Mouse (Mus musculus): ENCODE data around the gene Npsr1. TPM values are rescaled to one million over a fixed set of nuclear protein-coding genes. Genes with fewer than 3 reads are reported as not detected.

Gene Npsr1
- polyA plus RNA-seq, 1 experiment from 2014 or later, result not detected

- 93% methylated on average over 2 of the region's 2 CpGs for WGBS
- H3K27ac ChIP-seq, result no peak overlapping the region
- H3K4me1 ChIP-seq (replicated peaks), result 0 out of 2 replicates have a peak, but pooled peaks cover 2% of the 10 kb centered on the region
- no peak for DNase-seq (ENCODE audit: low spot score)
- no peaks in the 10 kb centered on the region for H3K36me3 ChIP-seq
- no peaks in the 10 kb centered on the region for H3K9me3 ChIP-seq
- H3K4me3 ChIP-seq, result no peak overlapping the region
- no peaks in the 10 kb centered on the region for H3K27me3 ChIP-seq (ENCODE audit: insufficient read depth, poor library complexity, severe bottlenecking)
Measured at GRCm38 (mm10) chr9:24280498-24281287, 182.9 kb downstream of the Npsr1 start.

GRCm38 (mm10) chr9:24282617-24283016 lies 184.8 kb downstream of the Npsr1 start:
- 85% methylated on average over 3 of the region's 3 CpGs for WGBS
- no peak overlapping the region for H3K27ac ChIP-seq
- H3K27me3 ChIP-seq (ENCODE audit: insufficient read depth, poor library complexity, severe bottlenecking), result no peaks in the 10 kb centered on the region
- no peak overlapping the region for H3K4me3 ChIP-seq
- H3K9me3 ChIP-seq, result no peaks in the 10 kb centered on the region
- H3K36me3 ChIP-seq, result no peaks in the 10 kb centered on the region
- DNase-seq (ENCODE audit: low spot score), result no peak
- H3K4me1 ChIP-seq (replicated peaks), result 0 out of 2 replicates have a peak, but pooled peaks cover 2% of the 10 kb centered on the region

GRCm38 (mm10) chr9:24283071-24283470 lies 185.3 kb downstream of the Npsr1 start:
- no peak overlapping the region for H3K27ac ChIP-seq
- peak; percentile 27 for DNase-seq (ENCODE audit: low spot score)
- H3K27me3 ChIP-seq (ENCODE audit: insufficient read depth, poor library complexity, severe bottlenecking), result no peaks in the 10 kb centered on the region
- H3K36me3 ChIP-seq, result no peaks in the 10 kb centered on the region
- WGBS, result 72% methylated on average over 2 of the region's 2 CpGs
- H3K4me3 ChIP-seq, result no peak overlapping the region
- 0 out of 2 replicates have a peak, but pooled peaks cover 2% of the 10 kb centered on the region for H3K4me1 ChIP-seq (replicated peaks)
- H3K9me3 ChIP-seq, result no peaks in the 10 kb centered on the region

GRCm38 (mm10) chr9:24283536-24283935 lies 185.7 kb downstream of the Npsr1 start:
- Histone ChIP-seq H3K27ac (no peak overlapping the region), H3K9me3 (no peaks in the 10 kb centered on the region), H3K27me3 (ENCODE audit: insufficient read depth, poor library complexity, severe bottlenecking) (no peaks in the 10 kb centered on the region), H3K4me1 (replicated peaks) (0 out of 2 replicates have a peak, but pooled peaks cover 2% of the 10 kb centered on the region), H3K36me3 (no peaks in the 10 kb centered on the region), H3K4me3 (no peak overlapping the region)
- no peak for DNase-seq (ENCODE audit: low spot score)

- no peak overlapping the region for H3K4me3 ChIP-seq
- H3K36me3 ChIP-seq, result no peaks in the 10 kb centered on the region
- WGBS, result 82% methylated on average over 5 of the region's 5 CpGs
- DNase-seq (ENCODE audit: low spot score), result no peak
- H3K9me3 ChIP-seq, result no peaks in the 10 kb centered on the region
- no peaks in the 10 kb centered on the region for H3K27me3 ChIP-seq (ENCODE audit: insufficient read depth, poor library complexity, severe bottlenecking)
- 0 out of 2 replicates have a peak, but pooled peaks cover 2% of the 10 kb centered on the region for H3K4me1 ChIP-seq (replicated peaks)
- H3K27ac ChIP-seq, result no peak overlapping the region
Measured at GRCm38 (mm10) chr9:24284239-24285084, 186.7 kb downstream of the Npsr1 start.

- Histone ChIP-seq H3K4me1 (replicated peaks) (0 out of 2 replicates have a peak, but pooled peaks cover 2% of the 10 kb centered on the region), H3K4me3 (no peak overlapping the region), H3K36me3 (no peaks in the 10 kb centered on the region), H3K9me3 (no peaks in the 10 kb centered on the region), H3K27ac (no peak overlapping the region), H3K27me3 (ENCODE audit: insufficient read depth, poor library complexity, severe bottlenecking) (no peaks in the 10 kb centered on the region)
- no peak for DNase-seq (ENCODE audit: low spot score)
- 92% methylated on average over 5 of the region's 5 CpGs for WGBS
Measured at GRCm38 (mm10) chr9:24285419-24285818, 187.6 kb downstream of the Npsr1 start.

- H3K4me1 ChIP-seq (replicated peaks), result 0 out of 2 replicates have a peak, but pooled peaks cover 6% of the 10 kb centered on the region
- 47% methylated on average over 6 of the region's 6 CpGs for WGBS
- H3K27me3 ChIP-seq (ENCODE audit: insufficient read depth, poor library complexity, severe bottlenecking), result peaks cover 3% of the 10 kb centered on the region; the same call in 1 of the 2 replicates
- no peaks in the 10 kb centered on the region for H3K9me3 ChIP-seq
- no peak for DNase-seq (ENCODE audit: low spot score)
- H3K4me3 ChIP-seq, result no peak overlapping the region
- H3K27ac ChIP-seq, result no peak overlapping the region
- H3K36me3 ChIP-seq, result no peaks in the 10 kb centered on the region
Measured at GRCm38 (mm10) chr9:24291385-24291784, 193.6 kb downstream of the Npsr1 start.

- Histone ChIP-seq H3K27me3 (ENCODE audit: insufficient read depth, poor library complexity, severe bottlenecking) (peaks cover 3% of the 10 kb centered on the region; the same call in 1 of the 2 replicates), H3K9me3 (no peaks in the 10 kb centered on the region), H3K4me1 (replicated peaks) (0 out of 2 replicates have a peak, but pooled peaks cover 6% of the 10 kb centered on the region), H3K27ac (no peak overlapping the region), H3K4me3 (no peak overlapping the region), H3K36me3 (no peaks in the 10 kb centered on the region)
- 39% methylated on average over 12 of the region's 12 CpGs for WGBS
- no peak for DNase-seq (ENCODE audit: low spot score)
Measured at GRCm38 (mm10) chr9:24293252-24293959, 195.6 kb downstream of the Npsr1 start.

- no peak for DNase-seq (ENCODE audit: low spot score)
- Histone ChIP-seq H3K4me3 (no peak overlapping the region), H3K4me1 (replicated peaks) (no peaks in the 10 kb centered on the region), H3K9me3 (no peaks in the 10 kb centered on the region), H3K36me3 (no peaks in the 10 kb centered on the region), H3K27me3 (ENCODE audit: insufficient read depth, poor library complexity, severe bottlenecking) (no peaks in the 10 kb centered on the region), H3K27ac (no peak overlapping the region)
- 94% methylated on average over 6 of the region's 6 CpGs for WGBS
Measured at GRCm38 (mm10) chr9:24302906-24303305, 205.1 kb downstream of the Npsr1 start.

- Histone ChIP-seq H3K9me3 (no peaks in the 10 kb centered on the region), H3K27me3 (ENCODE audit: insufficient read depth, poor library complexity, severe bottlenecking) (no peaks in the 10 kb centered on the region), H3K27ac (no peak overlapping the region), H3K4me1 (replicated peaks) (no peaks in the 10 kb centered on the region), H3K4me3 (no peak overlapping the region), H3K36me3 (no peaks in the 10 kb centered on the region)
- 50% methylated on average over 5 of the region's 5 CpGs for WGBS
- no peak for DNase-seq (ENCODE audit: low spot score)
Measured at GRCm38 (mm10) chr9:24306990-24307389, 209.2 kb downstream of the Npsr1 start.

- no peaks in the 10 kb centered on the region for H3K4me1 ChIP-seq (replicated peaks)
- H3K9me3 ChIP-seq, result no peaks in the 10 kb centered on the region
- no peak overlapping the region for H3K4me3 ChIP-seq
- no peaks in the 10 kb centered on the region for H3K36me3 ChIP-seq
- WGBS, result 64% methylated on average over 3 of the region's 3 CpGs
- no peak for DNase-seq (ENCODE audit: low spot score)
- no peak overlapping the region for H3K27ac ChIP-seq
- H3K27me3 ChIP-seq (ENCODE audit: insufficient read depth, poor library complexity, severe bottlenecking), result no peaks in the 10 kb centered on the region
Measured at GRCm38 (mm10) chr9:24307400-24307799, 209.6 kb downstream of the Npsr1 start.

GRCm38 (mm10) chr9:24315835-24316234 lies 218.0 kb downstream of the Npsr1 start:
- WGBS, result 93% methylated on average over 2 of the region's 2 CpGs
- Histone ChIP-seq H3K4me3 (no peak overlapping the region), H3K9me3 (no peaks in the 10 kb centered on the region), H3K4me1 (replicated peaks) (no peaks in the 10 kb centered on the region), H3K27me3 (ENCODE audit: insufficient read depth, poor library complexity, severe bottlenecking) (no peaks in the 10 kb centered on the region), H3K36me3 (no peaks in the 10 kb centered on the region), H3K27ac (no peak overlapping the region)
- DNase-seq (ENCODE audit: low spot score), result no peak
